Mouse (Mus musculus) ES-E14 (cell line): ENCODE measurements around the gene Rmi2. TPM values are rescaled to one million over a fixed set of nuclear protein-coding genes. Genes with fewer than 3 reads are reported as not detected.

Source experiments
- DNase-seq: peaks from one replicate; pipeline ENCODE4 v3.0.0-alpha.2; 2013; ENCODE audit warnings: low read depth, low spot score
- H3K27ac ChIP-seq: 2 replicates; pipeline ENCODE4 v1.5.1; 2012; ENCODE audit warnings: low read depth, mild to moderate bottlenecking, low read length, moderate library complexity, mixed read lengths; ENCODE audit not compliant: poor library complexity, insufficient read depth, severe bottlenecking
- H3K36me3 ChIP-seq: 2 replicates; pipeline ENCODE4 v1.6.1; 2012; ENCODE audit warnings: mild to moderate bottlenecking, low read length, moderate library complexity, mixed read lengths; ENCODE audit not compliant: control insufficient read depth, poor library complexity, insufficient read depth, severe bottlenecking
- H3K4me1 ChIP-seq, 2 experiments: fragments of 150-350 bp in 1 of 2; sonication (generic) in 1 of 2; 2 replicates each; pipeline ENCODE4 v1.6.1; 2012; ENCODE audit warnings: low read length in 2 of 2, mild to moderate bottlenecking in 1 of 2, mixed read lengths in 1 of 2; ENCODE audit not compliant: control insufficient read depth in 2 of 2, insufficient read depth in 2 of 2, poor library complexity in 1 of 2
- H3K4me3 ChIP-seq, 2 experiments: fragments of 150-350 bp in 1 of 2; sonication (generic) in 1 of 2; 2 replicates each; pipeline ENCODE4 v1.5.1; 2012; ENCODE audit warnings: low read length in 2 of 2, low read depth in 1 of 2, mild to moderate bottlenecking in 1 of 2, mixed read lengths in 1 of 2; ENCODE audit not compliant: insufficient read depth in 1 of 2, poor library complexity in 1 of 2, severe bottlenecking in 1 of 2
- H3K9ac ChIP-seq: 2 replicates; pipeline ENCODE4 v1.6.1; 2012; ENCODE audit warnings: low read depth, mild to moderate bottlenecking, low read length, mixed read lengths; ENCODE audit not compliant: poor library complexity, insufficient read depth, severe bottlenecking
- H3K9me3 ChIP-seq: fragments of 150-350 bp; sonication (generic); 2 replicates; pipeline ENCODE4 v1.6.1; 2012; ENCODE audit warnings: low read depth, mild to moderate bottlenecking, low read length; ENCODE audit not compliant: control insufficient read depth, insufficient read depth
- CHD2 ChIP-seq: IDR thresholded peaks from 2 replicates; pipeline ENCODE4 v1.6.1; 2014; ENCODE audit warnings: mild to moderate bottlenecking, low read depth, low read length, inconsistent platforms
- HCFC1 ChIP-seq: IDR thresholded peaks from 2 replicates; pipeline ENCODE4 v1.6.1; 2012; ENCODE audit warnings: low read length, inconsistent platforms, borderline replicate concordance; ENCODE audit not compliant: insufficient read depth
- MAFK ChIP-seq: IDR thresholded peaks from 2 replicates; pipeline ENCODE4 v1.6.1; 2014; ENCODE audit warnings: mild to moderate bottlenecking, low read depth, low read length, inconsistent platforms; ENCODE audit not compliant: insufficient read depth
- ZC3H11A ChIP-seq: IDR thresholded peaks from 2 replicates; pipeline ENCODE4 v1.6.1; 2012; ENCODE audit warnings: low read depth, mild to moderate bottlenecking, inconsistent platforms, low read length, borderline replicate concordance
- ZNF384 ChIP-seq: IDR thresholded peaks from 2 replicates; pipeline ENCODE4 v1.6.1; 2012; ENCODE audit warnings: low read depth, low read length, inconsistent platforms
- in situ Hi-C, 2 experiments: fragments of 600-800 bp; cut with MboI; formaldehyde crosslinking; loops; one replicate each; pipeline ENCODE4 v1.15.1; 2025; ENCODE audit warnings: low sequenced_read_pairs in 2 of 2, inconsistent platforms in 1 of 2; ENCODE audit not compliant: unreplicated experiment in 2 of 2
- total RNA-seq: library from RNA; depleted of rRNA; stranded (reverse); fragments of 300-350 nt; gene quantifications from 2 replicates; pipeline ENCODE4 v1.2.3, GENCODE M21; 2012

Rmi2 gene
- total RNA-seq, 1 experiment, result 2.9 TPM

GRCm38 (mm10) chr16:10866841-10867240, 32.0 kb downstream of the Rmi2 start:
- Histone ChIP-seq H3K4me3 (no peak overlapping the region), H3K36me3 (no peaks in the 10 kb centered on the region), H3K9me3 (no peaks in the 10 kb centered on the region), H3K9ac (no peak overlapping the region), H3K27ac (no peak overlapping the region), H3K4me1 (no peaks in the 10 kb centered on the region)
- in situ Hi-C loops, result loop anchor here in 1 of 2 experiments (25.0 kb wide), 1 partner anchor 305 kb away; no protein-coding TSS in a partner anchor
- no peak for DNase-seq
- TF ChIP-seq MAFK, result no peak

GRCm38 (mm10) chr16:10867501-10867900, 32.6 kb downstream of the Rmi2 start:
- H3K4me1 ChIP-seq, result no peaks in the 10 kb centered on the region
- no peaks in the 10 kb centered on the region for H3K9me3 ChIP-seq
- no peak overlapping the region for H3K4me3 ChIP-seq
- in situ Hi-C loops, result loop anchor here in 1 of 2 experiments (25.0 kb wide), 1 partner anchor 305 kb away; no protein-coding TSS in a partner anchor
- no peaks in the 10 kb centered on the region for H3K36me3 ChIP-seq
- no peak overlapping the region for H3K9ac ChIP-seq
- H3K27ac ChIP-seq, result no peak overlapping the region
- no peak for DNase-seq
- TF ChIP-seq MAFK (no peak), ZC3H11A (no peak), ZNF384 (no peak), HCFC1 (no peak), CHD2 (no peak)

- in situ Hi-C loops, result loop anchor here in 1 of 2 experiments (25.0 kb wide), 1 partner anchor 306 kb away; no protein-coding TSS in a partner anchor
- Histone ChIP-seq H3K4me1 (no peaks in the 10 kb centered on the region), H3K9me3 (no peaks in the 10 kb centered on the region), H3K4me3 (no peak overlapping the region), H3K27ac (no peak overlapping the region), H3K36me3 (no peaks in the 10 kb centered on the region), H3K9ac (no peak overlapping the region)
- TF ChIP-seq ZC3H11A, result peak; percentile 65; the same call in 1 of the 2 replicates
- no peak for TF ChIP-seq ZNF384
- TF ChIP-seq HCFC1, result no peak
- peak; percentile 29 for DNase-seq
Measured at GRCm38 (mm10) chr16:10867904-10868440, 33.1 kb downstream of the Rmi2 start.

- Histone ChIP-seq H3K9me3 (no peaks in the 10 kb centered on the region), H3K4me3 (no peak overlapping the region), H3K9ac (no peak overlapping the region), H3K4me1 (no peaks in the 10 kb centered on the region), H3K36me3 (no peaks in the 10 kb centered on the region), H3K27ac (no peak overlapping the region)
- TF ChIP-seq HCFC1 (no peak), MAFK (no peak), ZC3H11A (no peak)
- in situ Hi-C loops, result loop anchor here in 1 of 2 experiments (25.0 kb wide), 1 partner anchor 309 kb away; no protein-coding TSS in a partner anchor
- DNase-seq, result no peak
Measured at GRCm38 (mm10) chr16:10870969-10871368, 36.1 kb downstream of the Rmi2 start.

GRCm38 (mm10) chr16:10872825-10873360, 38.0 kb downstream of the Rmi2 start:
- H3K36me3 ChIP-seq, result no peaks in the 10 kb centered on the region
- no peak for TF ChIP-seq HCFC1
- no peak for TF ChIP-seq ZC3H11A
- no peak for TF ChIP-seq MAFK
- no peak for TF ChIP-seq CHD2
- TF ChIP-seq ZNF384, result no peak
- H3K4me3 ChIP-seq, result no peak overlapping the region
- H3K4me1 ChIP-seq, result no peaks in the 10 kb centered on the region
- no peak for DNase-seq
- no peaks in the 10 kb centered on the region for H3K9me3 ChIP-seq
- in situ Hi-C loops, result loop anchor here in 1 of 2 experiments (25.0 kb wide), 1 partner anchor 311 kb away; no protein-coding TSS in a partner anchor
- H3K27ac ChIP-seq, result no peak overlapping the region
- no peak overlapping the region for H3K9ac ChIP-seq
